Mouse (Mus musculus) midbrain, postnatal 0 days (tissue): Measurements from ENCODE around the gene Maip1. TPM values are rescaled to one million over a fixed set of nuclear protein-coding genes. Genes with fewer than 3 reads are reported as not detected.

ENCODE experiments used
- ATAC-seq: fragments of 200-750 bp; cut with Nextera tagmentation; 2 replicates; pipeline ENCODE4 v1.8.0; 2017; ENCODE audit warnings: moderate number of reproducible peaks, mild to moderate bottlenecking, moderate TSS enrichment, moderate library complexity; ENCODE audit not compliant: low FRiP score
- DNase-seq: peaks from one replicate; pipeline ENCODE4 v3.0.0-alpha.2; 2015; ENCODE audit warnings: low spot score
- H3K27ac ChIP-seq: fragments of 300-500 bp; sonication (generic); 2 replicates; pipeline ENCODE4 v1.5.1; 2014; ENCODE audit warnings: low read depth, mild to moderate bottlenecking, low read length, mixed read lengths
- H3K27me3 ChIP-seq: fragments of 300-500 bp; sonication (generic); 2 replicates; pipeline ENCODE4 v1.6.1; 2014; ENCODE audit warnings: low read length, control low read depth, mixed read lengths; ENCODE audit not compliant: insufficient read depth
- H3K36me3 ChIP-seq: fragments of 300-500 bp; sonication (generic); 2 replicates; pipeline ENCODE4 v1.6.1; 2014; ENCODE audit warnings: low read length, control low read depth, mixed read lengths; ENCODE audit not compliant: insufficient read depth
- H3K4me1 ChIP-seq: fragments of 300-500 bp; sonication (generic); 2 replicates; pipeline ENCODE4 v1.6.1; 2014; ENCODE audit warnings: mild to moderate bottlenecking, control low read depth, antibody characterized with exemption, low read length, mixed read lengths; ENCODE audit not compliant: insufficient read depth
- H3K4me2 ChIP-seq: fragments of 300-500 bp; sonication (generic); 2 replicates; pipeline ENCODE4 v1.6.1; 2014; ENCODE audit warnings: low read depth, mild to moderate bottlenecking, low read length, mixed read lengths; ENCODE audit not compliant: poor library complexity, severe bottlenecking
- H3K4me3 ChIP-seq: fragments of 300-500 bp; sonication (generic); 2 replicates; pipeline ENCODE4 v1.5.1; 2014; ENCODE audit warnings: low read depth, mild to moderate bottlenecking, low read length, moderate library complexity
- H3K9ac ChIP-seq: fragments of 300-500 bp; sonication (generic); replicated peaks from 2 replicates; pipeline ENCODE4 v1.6.1; 2014; ENCODE audit warnings: mild to moderate bottlenecking, low read length, moderate library complexity, mixed read lengths; ENCODE audit not compliant: poor library complexity, severe bottlenecking
- H3K9me3 ChIP-seq: fragments of 300-500 bp; sonication (generic); 2 replicates; pipeline ENCODE4 v1.6.1; 2016; ENCODE audit warnings: low read length, control low read depth
- CTCF ChIP-seq: IDR thresholded peaks from 2 replicates; pipeline ENCODE4 v1.5.1; 2016; ENCODE audit warnings: antibody characterized with exemption, mild to moderate bottlenecking
- WGBS: fragments of 180-500 bp; shearing (Covaris S2); extraction: QIAGEN DNeasy Blood & Tissue Kit; methylation state at CpG from one replicate; pipeline ENCODE4 v1.1.7; 2014; 5-methylcytosine and 5-hydroxymethylcytosine counted together
- polyA plus RNA-seq: library from polyadenylated mRNA; unstranded; fragments of >200 nt; fragmentation: Nextera tagmentation; extraction: Ambion mirVana; gene quantifications from 2 replicates; pipeline ENCODE4 v1.2.1, GENCODE M21; 2015
- total RNA-seq: library from RNA; depleted of rRNA; stranded (reverse); fragments of >200 nt; gene quantifications from 2 replicates; pipeline ENCODE4 v1.2.3, GENCODE M21; 2014; rRNA removed

Gene Maip1
- 9.0 and 15.6 TPM in 2 replicates for total RNA-seq
- 18.3 and 20.8 TPM in 2 replicates for polyA plus RNA-seq

DNA sequence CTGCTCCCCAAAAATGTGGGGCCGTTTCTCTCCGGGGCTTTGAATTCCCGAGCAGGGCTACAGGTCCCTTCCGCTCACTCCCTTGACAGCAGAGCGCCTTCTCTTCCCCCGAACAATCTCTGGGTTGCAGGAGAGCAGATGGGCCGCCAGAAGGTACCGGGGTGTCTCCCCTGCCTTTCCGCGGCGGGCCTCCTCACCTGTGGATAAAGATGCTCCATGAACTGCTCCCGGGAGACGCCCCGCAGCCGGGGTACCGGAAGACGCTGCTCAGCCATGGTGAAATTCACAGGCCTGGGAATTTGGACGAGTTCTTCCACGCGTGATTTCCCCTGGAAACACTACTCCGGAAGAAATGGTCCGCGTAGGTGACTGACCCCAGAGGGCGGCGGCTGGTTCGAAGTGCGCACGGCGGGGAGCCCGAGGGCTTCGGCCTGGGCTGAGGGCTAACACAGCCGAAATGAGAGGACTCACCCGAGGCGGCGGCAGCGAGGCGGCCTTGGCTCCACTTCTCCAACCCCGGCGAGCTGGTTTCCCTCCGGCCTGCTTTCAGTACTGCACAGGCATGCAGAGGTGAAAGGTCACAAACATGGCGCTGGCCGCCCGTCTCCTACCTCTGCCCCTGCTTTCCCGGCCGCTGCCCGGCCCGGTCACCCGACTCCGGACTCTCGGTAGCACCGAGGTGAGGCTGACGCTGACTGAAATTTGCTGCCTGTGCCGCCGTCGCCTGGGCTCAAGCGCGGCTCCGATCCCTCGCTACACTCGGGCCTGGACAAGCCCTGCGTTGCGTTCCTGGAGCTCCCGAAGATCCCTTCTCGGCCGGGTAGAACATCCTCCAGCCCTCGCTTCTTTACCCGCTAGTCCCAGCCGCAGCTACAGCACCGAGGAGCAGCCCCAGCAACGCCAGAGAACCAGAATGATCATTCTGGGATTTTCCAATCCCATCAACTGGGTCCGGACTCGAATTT is at the start of gene Maip1, which contains the start of gene Tyw5:
Maip1 (plus strand) TSS at position 142 of the 965 bp plus-strand sequence.
Tyw5 (minus strand) TSS at position 915 of the 965 bp plus-strand sequence.
- peak; percentile 90 for DNase-seq
- under 1% methylated on average over 72 of the region's 72 CpGs for WGBS
- 0 out of 2 replicates have a peak, but pooled peaks have one; percentile 6 for TF ChIP-seq CTCF

GRCm38 (mm10) chr1:57358546-57358945 is 47.6 kb upstream of the Maip1 start:
- WGBS = 56% methylated on average over 5 of the region's 5 CpGs
- ATAC-seq = no peak
- DNase-seq = no peak

More for the DNA sequence above, at the start of gene Maip1, which contains the start of gene Tyw5:
- Histone ChIP-seq H3K36me3 (no peaks in the 10 kb centered on the region), H3K4me2 (peak within 1 kb of the TSS; percentile 73), H3K27me3 (no peaks in the 10 kb centered on the region), H3K4me3 (peak within 1 kb of the TSS; percentile 97), H3K9ac (peak within 1 kb of the TSS; percentile 79), H3K4me1 (peaks cover 15% of the 10 kb centered on the region), H3K27ac (peak within 1 kb of the TSS; percentile 91), H3K9me3 (no peaks in the 10 kb centered on the region)
- peak; percentile 94 for ATAC-seq

DNA sequence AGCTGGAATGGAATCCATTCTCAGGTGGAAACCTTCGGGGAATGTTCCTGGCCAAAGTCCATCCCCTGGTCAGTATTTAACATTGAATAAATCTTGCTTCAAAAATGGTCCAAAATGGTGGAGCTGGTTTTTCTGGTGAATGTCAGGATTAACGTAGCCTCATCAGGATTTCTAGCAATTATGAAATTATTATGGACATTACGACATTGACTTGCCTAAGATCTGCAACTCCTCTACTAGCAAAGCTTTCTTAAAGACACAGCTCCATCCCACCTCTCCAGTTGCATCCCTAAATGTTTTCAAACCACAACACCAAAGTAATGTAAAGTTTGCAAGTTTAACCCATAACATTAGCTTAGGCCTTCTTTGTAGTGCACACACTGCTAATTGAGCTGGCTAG is 38.7 kb upstream of the Maip1 start:
- no peak for TF ChIP-seq CTCF
- Histone ChIP-seq H3K36me3 (no peaks in the 10 kb centered on the region), H3K4me1 (no peaks in the 10 kb centered on the region), H3K4me3 (no peak overlapping the region), H3K9me3 (no peaks in the 10 kb centered on the region), H3K9ac (no peak overlapping the region), H3K27ac (no peak overlapping the region), H3K27me3 (no peaks in the 10 kb centered on the region), H3K4me2 (no peak overlapping the region)
- 95% methylated on average over 3 of the region's 3 CpGs for WGBS
- DNase-seq (no peak), ATAC-seq (no peak)

More at GRCm38 (mm10) chr1:57358546-57358945, 47.6 kb upstream of the Maip1 start:
- Histone ChIP-seq H3K27ac (no peak overlapping the region), H3K36me3 (no peaks in the 10 kb centered on the region), H3K4me3 (no peak overlapping the region), H3K9ac (no peak overlapping the region), H3K4me2 (no peak overlapping the region), H3K4me1 (no peaks in the 10 kb centered on the region), H3K27me3 (no peaks in the 10 kb centered on the region), H3K9me3 (no peaks in the 10 kb centered on the region)
- no peak for TF ChIP-seq CTCF

GRCm38 (mm10) chr1:57369111-57369510 is 37.0 kb upstream of the Maip1 start:
- H3K4me2 ChIP-seq = no peak overlapping the region
- no peaks in the 10 kb centered on the region for H3K36me3 ChIP-seq
- H3K9ac ChIP-seq = no peak overlapping the region
- H3K9me3 ChIP-seq = no peaks in the 10 kb centered on the region
- no peaks in the 10 kb centered on the region for H3K4me1 ChIP-seq
- no peak overlapping the region for H3K4me3 ChIP-seq
- no peak overlapping the region for H3K27ac ChIP-seq
- H3K27me3 ChIP-seq = no peaks in the 10 kb centered on the region
- 88% methylated on average over 4 of the region's 4 CpGs for WGBS
- DNase-seq (no peak), ATAC-seq (no peak)
- TF ChIP-seq CTCF = no peak

DNA sequence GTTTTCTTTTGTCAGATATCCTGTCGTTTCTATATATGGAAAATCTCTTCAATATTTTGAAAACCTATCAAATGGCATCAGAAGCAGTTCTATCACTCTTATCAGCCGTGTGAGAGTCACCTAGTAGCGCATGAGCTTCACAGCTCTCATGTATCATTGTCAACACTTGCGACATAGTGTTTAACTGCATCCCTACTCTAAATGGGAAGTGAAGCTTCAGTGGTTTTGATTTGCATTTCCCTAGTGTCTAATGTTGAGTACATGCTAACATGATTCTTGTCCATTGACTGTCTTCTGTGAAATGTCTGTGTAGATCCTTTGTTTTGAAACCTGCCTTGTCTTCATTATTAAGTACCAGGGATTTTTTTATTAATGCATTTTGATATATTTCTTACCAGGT is 35.7 kb upstream of the Maip1 start:
- Histone ChIP-seq H3K4me3 (no peak overlapping the region), H3K4me1 (no peaks in the 10 kb centered on the region), H3K4me2 (no peak overlapping the region), H3K27ac (no peak overlapping the region), H3K36me3 (no peaks in the 10 kb centered on the region), H3K9me3 (no peaks in the 10 kb centered on the region), H3K9ac (no peak overlapping the region), H3K27me3 (no peaks in the 10 kb centered on the region)
- TF ChIP-seq CTCF = no peak
- no peak for ATAC-seq
- 88% methylated on average over 4 of the region's 4 CpGs for WGBS
- no peak for DNase-seq

DNA sequence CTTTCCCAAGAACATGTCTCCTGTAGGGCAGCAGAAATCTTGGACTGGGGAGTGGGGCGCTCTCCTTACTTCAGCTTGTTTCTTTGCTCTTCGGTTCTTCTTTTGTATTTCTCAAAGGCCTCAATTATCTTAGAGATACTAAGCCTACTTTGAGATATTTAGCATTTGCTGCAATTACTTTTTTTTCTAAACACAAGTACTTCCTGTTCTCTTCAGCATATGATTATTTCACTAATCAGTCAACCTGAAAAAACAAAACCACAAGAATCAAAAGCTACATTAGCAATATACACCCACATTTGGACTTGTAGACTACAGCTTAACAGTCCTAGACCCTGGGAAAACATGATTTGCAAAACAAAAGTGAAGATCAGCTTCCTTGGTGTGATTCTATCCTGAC is 30.9 kb upstream of the Maip1 start:
- Histone ChIP-seq H3K9me3 (no peaks in the 10 kb centered on the region), H3K9ac (no peak overlapping the region), H3K4me1 (no peaks in the 10 kb centered on the region), H3K4me2 (no peak overlapping the region), H3K36me3 (no peaks in the 10 kb centered on the region), H3K27ac (no peak overlapping the region), H3K4me3 (no peak overlapping the region), H3K27me3 (no peaks in the 10 kb centered on the region)
- ATAC-seq = no peak
- 94% methylated on average over 2 of the region's 2 CpGs for WGBS
- no peak for DNase-seq
- no peak for TF ChIP-seq CTCF
